Mouse (Mus musculus) kidney, embryonic 14.5 days (tissue): ENCODE data around the gene Hoxb5. TPM values are rescaled to one million over a fixed set of nuclear protein-coding genes. Genes with fewer than 3 reads are reported as not detected.
A peak's percentile ranks its signal among the peaks of the same experiment; 100 is the strongest.

Source experiments
- ATAC-seq: fragments of 200-750 bp; cut with Nextera tagmentation; 2 replicates; pipeline ENCODE4 v1.8.0; 2017; ENCODE audit warnings: moderate number of reproducible peaks, mild to moderate bottlenecking, moderate TSS enrichment, moderate library complexity; ENCODE audit not compliant: low FRiP score, low TSS enrichment
- H3K27ac ChIP-seq: fragments of 300-500 bp; sonication (generic); 2 replicates; pipeline ENCODE4 v1.5.1; 2014; ENCODE audit warnings: low read depth, mild to moderate bottlenecking, low read length, moderate library complexity, mixed read lengths
- H3K27me3 ChIP-seq: fragments of 300-500 bp; sonication (generic); 2 replicates; pipeline ENCODE4 v1.6.1; 2014; ENCODE audit warnings: mild to moderate bottlenecking, low read length; ENCODE audit not compliant: control insufficient read depth, insufficient read depth
- H3K36me3 ChIP-seq: fragments of 300-500 bp; sonication (generic); 2 replicates; pipeline ENCODE4 v1.6.1; 2014; ENCODE audit warnings: low read length, mixed read lengths; ENCODE audit not compliant: control insufficient read depth, insufficient read depth
- H3K4me1 ChIP-seq: fragments of 300-500 bp; sonication (generic); 2 replicates; pipeline ENCODE4 v1.6.1; 2014; ENCODE audit warnings: low read length, mixed read lengths; ENCODE audit not compliant: control insufficient read depth, insufficient read depth
- H3K4me2 ChIP-seq: fragments of 300-500 bp; sonication (generic); replicated peaks from 2 replicates; pipeline ENCODE4 v1.6.1; 2014; ENCODE audit warnings: low read depth, mild to moderate bottlenecking, low read length
- H3K4me3 ChIP-seq: fragments of 300-500 bp; sonication (generic); 2 replicates; pipeline ENCODE4 v1.5.1; 2014; ENCODE audit warnings: mild to moderate bottlenecking, low read length
- H3K9ac ChIP-seq: fragments of 300-500 bp; sonication (generic); 2 replicates; pipeline ENCODE4 v1.6.1; 2014; ENCODE audit warnings: low read depth, mild to moderate bottlenecking, low read length, moderate library complexity
- H3K9me3 ChIP-seq: fragments of 300-500 bp; sonication (generic); 2 replicates; pipeline ENCODE4 v1.6.1; 2016; ENCODE audit warnings: low read length; ENCODE audit not compliant: control insufficient read depth
- WGBS: fragments of 180-500 bp; shearing (Covaris S2); extraction: QIAGEN DNeasy Blood & Tissue Kit; methylation state at CpG from one replicate; pipeline ENCODE4 v1.1.7; 2014; 5-methylcytosine and 5-hydroxymethylcytosine counted together
- polyA plus RNA-seq: library from polyadenylated mRNA; unstranded; fragments of >200 nt; fragmentation: Nextera tagmentation; extraction: Ambion mirVana; gene quantifications from 2 replicates; pipeline ENCODE4 v1.2.1, GENCODE M21; 2014

Hoxb5 gene
- polyA plus RNA-seq, 1 experiment from 2014 or later, result 24.3 TPM

DNA sequence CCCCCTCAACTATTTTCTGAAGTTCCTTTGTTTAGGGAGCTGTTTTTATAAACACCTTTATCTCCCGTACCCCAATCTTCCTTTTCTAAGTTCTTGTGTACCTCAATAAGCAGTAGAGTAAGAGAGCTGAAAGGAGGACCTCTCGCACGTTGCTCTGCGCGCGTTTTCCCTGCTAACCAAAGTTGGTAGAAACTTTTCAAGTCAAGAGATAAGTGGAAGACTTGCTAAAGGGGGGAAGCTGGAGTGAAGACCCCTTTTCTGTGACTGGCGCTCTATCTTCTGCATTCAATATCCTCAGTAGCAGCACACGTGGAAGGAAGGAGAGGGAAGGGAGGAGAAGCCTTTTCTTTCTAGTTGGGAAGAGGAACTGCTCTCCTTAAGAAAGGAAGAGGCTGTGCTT lies 21.8 kb downstream of the Hoxb5 start:
- peak overlapping the region; percentile 95 for H3K4me2 ChIP-seq
- H3K9ac ChIP-seq, result peak overlapping the region; percentile 99
- H3K4me1 ChIP-seq, result peaks cover 87% of the 10 kb centered on the region
- ATAC-seq, result no peak
- H3K27ac ChIP-seq, result peak overlapping the region; percentile 100
- peak overlapping the region; percentile 53 for H3K4me3 ChIP-seq
- no peaks in the 10 kb centered on the region for H3K27me3 ChIP-seq
- H3K36me3 ChIP-seq, result peaks cover 30% of the 10 kb centered on the region
- WGBS, result 19% methylated on average over 8 of the region's 8 CpGs
- no peaks in the 10 kb centered on the region for H3K9me3 ChIP-seq

DNA sequence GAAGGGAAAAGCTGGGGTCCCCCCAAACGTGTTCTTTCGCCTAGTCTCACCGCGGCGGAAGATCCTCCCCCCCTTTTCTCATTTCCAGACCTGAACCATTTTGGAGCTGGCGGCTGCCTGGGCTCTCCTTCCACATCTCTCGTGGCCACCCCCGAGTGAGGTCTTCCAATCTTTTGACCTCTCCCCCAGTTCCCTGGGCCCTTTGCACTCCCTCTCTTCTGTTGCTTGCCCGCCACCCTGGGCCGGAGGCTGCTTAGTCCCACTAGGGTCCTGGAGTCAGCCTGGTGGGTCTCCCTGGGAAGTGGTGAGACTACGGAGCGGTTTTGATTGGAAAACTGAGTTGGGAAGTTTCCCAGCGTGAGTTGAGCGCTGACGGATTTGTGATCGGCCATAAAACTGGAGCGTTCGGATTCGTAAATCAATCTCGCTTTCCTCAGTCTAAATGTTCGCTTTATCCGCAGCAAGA lies 22.6 kb downstream of the Hoxb5 start:
- peak; percentile 51 for ATAC-seq
- Histone ChIP-seq H3K27me3 (no peaks in the 10 kb centered on the region), H3K4me3 (peak overlapping the region; percentile 53), H3K9me3 (no peaks in the 10 kb centered on the region), H3K9ac (peak overlapping the region; percentile 99), H3K27ac (peak overlapping the region; percentile 100), H3K4me1 (peaks cover 89% of the 10 kb centered on the region), H3K4me2 (peak overlapping the region; percentile 95), H3K36me3 (peaks cover 30% of the 10 kb centered on the region)
- WGBS, result 8% methylated on average over 22 of the region's 22 CpGs

DNA sequence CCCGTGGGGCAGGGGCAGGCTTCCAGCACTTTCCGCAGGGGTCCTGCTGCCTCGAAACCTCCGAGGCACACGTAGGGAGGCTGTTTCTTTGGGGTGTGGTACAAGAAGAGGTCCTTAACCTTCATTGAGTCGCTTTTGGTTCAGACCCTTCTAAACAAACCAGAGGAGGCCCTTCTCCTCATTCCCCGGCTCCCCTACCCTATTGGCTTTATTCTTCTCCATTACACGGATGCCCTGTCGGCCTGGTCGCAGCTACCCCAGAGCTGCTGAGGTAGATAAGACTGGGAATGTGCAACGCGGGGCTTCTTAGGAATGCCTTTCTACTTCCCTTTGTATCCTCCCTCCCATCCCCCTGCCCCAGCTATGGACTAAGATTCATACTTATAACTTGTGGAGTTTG lies 23.6 kb downstream of the Hoxb5 start:
- Histone ChIP-seq H3K4me3 (peak overlapping the region; percentile 53), H3K9me3 (no peaks in the 10 kb centered on the region), H3K36me3 (peaks cover 31% of the 10 kb centered on the region), H3K4me1 (peaks cover 94% of the 10 kb centered on the region), H3K27ac (peak overlapping the region; percentile 100), H3K9ac (peak overlapping the region; percentile 99), H3K27me3 (no peaks in the 10 kb centered on the region), H3K4me2 (peak overlapping the region; percentile 95)
- 21% methylated on average over 12 of the region's 12 CpGs for WGBS
- no peak for ATAC-seq

DNA sequence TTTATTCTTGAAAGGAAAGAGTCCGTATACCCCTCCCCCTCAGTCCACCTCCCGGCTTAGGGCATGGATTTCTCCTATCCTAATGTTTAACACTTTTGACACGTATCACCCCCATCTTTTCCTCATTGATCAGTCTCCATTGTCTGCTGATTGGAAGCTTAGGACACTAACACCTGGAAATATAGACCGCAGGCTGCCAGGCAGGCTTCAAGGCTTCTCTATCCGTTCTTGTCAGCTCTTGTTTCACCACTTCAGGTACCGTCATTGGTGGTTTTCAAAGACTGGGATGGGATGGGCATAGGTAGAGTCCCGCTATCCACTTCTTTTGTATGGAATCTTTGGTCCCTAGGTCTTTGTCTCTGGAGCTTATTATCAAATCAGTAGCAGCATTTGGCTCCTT lies 24.0 kb downstream of the Hoxb5 start:
- H3K4me1 ChIP-seq, result peaks cover 94% of the 10 kb centered on the region
- H3K36me3 ChIP-seq, result peaks cover 31% of the 10 kb centered on the region
- no peaks in the 10 kb centered on the region for H3K27me3 ChIP-seq
- peak overlapping the region; percentile 53; the same call in 1 of the 2 replicates for H3K4me3 ChIP-seq
- H3K27ac ChIP-seq, result peak overlapping the region; percentile 100
- ATAC-seq, result no peak
- WGBS, result 32% methylated on average over 7 of the region's 7 CpGs
- H3K9ac ChIP-seq, result peak overlapping the region; percentile 99
- H3K4me2 ChIP-seq, result peak overlapping the region; percentile 95
- no peaks in the 10 kb centered on the region for H3K9me3 ChIP-seq

DNA sequence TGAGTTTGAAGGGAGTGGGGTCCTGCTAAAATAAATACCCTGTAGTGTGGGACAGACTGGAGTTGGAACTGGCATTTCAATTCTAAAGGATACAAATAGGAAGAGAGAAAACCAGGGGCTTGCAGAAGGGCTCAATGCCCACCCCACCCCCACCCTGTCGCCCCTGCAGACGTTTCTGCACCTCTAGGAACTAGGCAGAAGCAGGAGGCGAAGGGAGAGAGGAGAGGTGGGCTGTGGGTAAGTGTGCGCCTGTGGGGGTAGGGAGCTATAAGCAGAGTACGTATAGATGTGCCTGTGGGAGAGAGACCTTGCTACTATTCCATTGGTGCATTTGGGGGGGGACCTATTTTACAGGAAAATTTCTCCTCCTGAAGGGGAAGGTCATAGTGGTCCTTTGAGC lies 24.6 kb downstream of the Hoxb5 start:
- Histone ChIP-seq H3K27me3 (no peaks in the 10 kb centered on the region), H3K9me3 (no peaks in the 10 kb centered on the region), H3K4me1 (peaks cover 89% of the 10 kb centered on the region), H3K4me3 (peak overlapping the region; percentile 15; the same call in 1 of the 2 replicates), H3K9ac (peak overlapping the region; percentile 99), H3K36me3 (peaks cover 30% of the 10 kb centered on the region), H3K27ac (peak overlapping the region; percentile 100), H3K4me2 (peak overlapping the region; percentile 95)
- WGBS, result 26% methylated on average over 5 of the region's 5 CpGs
- no peak for ATAC-seq

DNA sequence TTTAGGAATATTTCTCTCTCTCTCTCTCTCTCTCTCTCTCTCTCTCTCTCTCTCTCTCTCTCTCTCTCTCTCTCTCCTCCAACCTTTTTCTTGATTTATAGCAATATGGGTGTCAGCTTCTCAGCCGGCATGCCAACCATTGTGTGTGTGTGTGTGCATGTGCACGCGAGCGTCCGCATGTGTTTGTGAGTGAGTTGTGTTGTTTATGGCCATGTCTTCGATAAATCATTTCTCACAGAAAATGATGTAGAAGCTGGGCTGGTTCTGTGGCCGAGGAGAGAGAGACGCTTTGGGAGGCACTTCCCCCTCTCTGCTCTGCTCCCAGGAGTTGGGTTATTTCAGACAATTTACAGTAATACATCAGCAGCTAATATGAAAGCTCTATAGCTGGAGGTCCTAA lies 25.5 kb downstream of the Hoxb5 start:
- Histone ChIP-seq H3K27me3 (no peaks in the 10 kb centered on the region), H3K27ac (peak overlapping the region; percentile 100; the same call in 1 of the 2 replicates), H3K4me3 (peak overlapping the region; percentile 4; the same call in 1 of the 2 replicates), H3K9me3 (no peaks in the 10 kb centered on the region), H3K9ac (peak overlapping the region; percentile 99; the same call in 1 of the 2 replicates), H3K4me1 (peaks cover 89% of the 10 kb centered on the region), H3K4me2 (peak overlapping the region; percentile 95), H3K36me3 (peaks cover 35% of the 10 kb centered on the region)
- ATAC-seq, result no peak
- 9% methylated on average over 8 of the region's 8 CpGs for WGBS

DNA sequence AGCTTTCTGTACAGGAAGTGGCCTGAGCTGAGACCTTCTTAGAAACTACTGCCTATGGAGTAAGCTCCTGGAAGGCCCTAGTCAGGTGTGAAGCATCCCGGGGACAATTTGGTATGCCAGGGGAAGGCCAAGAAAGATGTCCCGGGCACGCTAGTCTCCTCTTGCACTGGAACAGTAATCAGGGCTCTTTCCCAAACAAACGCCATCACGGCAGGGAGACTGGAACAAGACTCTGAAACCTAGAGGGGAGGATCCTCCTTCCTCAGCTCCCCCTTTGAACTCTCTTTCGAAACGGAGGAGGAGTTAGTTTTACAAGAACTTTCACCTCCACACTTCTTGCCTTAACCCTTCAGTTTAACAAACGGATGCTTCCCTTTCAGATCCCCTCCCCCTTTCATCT lies 29.0 kb downstream of the Hoxb5 start:
- peak overlapping the region; percentile 86 for H3K9ac ChIP-seq
- peak overlapping the region; percentile 38 for H3K4me3 ChIP-seq
- 6% methylated on average over 8 of the region's 8 CpGs for WGBS
- H3K4me1 ChIP-seq, result peaks cover 90% of the 10 kb centered on the region
- peak overlapping the region; percentile 70 for H3K4me2 ChIP-seq
- H3K9me3 ChIP-seq, result no peaks in the 10 kb centered on the region
- ATAC-seq, result no peak
- no peaks in the 10 kb centered on the region for H3K27me3 ChIP-seq
- peak overlapping the region; percentile 100 for H3K27ac ChIP-seq
- peaks cover 39% of the 10 kb centered on the region for H3K36me3 ChIP-seq

DNA sequence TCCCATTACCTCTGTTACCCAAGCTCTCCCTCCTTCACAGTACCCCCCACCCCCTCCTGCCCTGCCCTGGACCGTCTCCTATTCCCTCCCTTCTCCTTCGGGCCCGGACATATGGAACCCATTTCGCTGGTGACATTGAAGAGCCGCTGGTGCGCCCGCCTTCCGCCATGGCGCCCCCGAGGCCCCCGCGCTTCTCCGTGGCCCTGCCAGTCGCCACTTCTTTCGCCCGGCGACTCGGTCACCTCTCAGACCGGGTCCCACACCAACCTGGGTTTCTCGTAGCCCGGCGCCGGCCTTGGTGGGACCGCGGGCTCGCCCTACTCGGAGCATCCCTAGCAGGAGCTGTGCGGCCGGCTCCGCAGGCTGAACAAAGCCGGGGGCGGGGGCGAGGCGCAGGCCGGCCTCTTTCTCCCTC lies 29.5 kb downstream of the Hoxb5 start:
- peak overlapping the region; percentile 70 for H3K4me2 ChIP-seq
- H3K27me3 ChIP-seq, result no peaks in the 10 kb centered on the region
- H3K9ac ChIP-seq, result peak overlapping the region; percentile 86
- peak; percentile 40 for ATAC-seq
- peak overlapping the region; percentile 38 for H3K4me3 ChIP-seq
- peaks cover 91% of the 10 kb centered on the region for H3K4me1 ChIP-seq
- H3K9me3 ChIP-seq, result no peaks in the 10 kb centered on the region
- peaks cover 40% of the 10 kb centered on the region for H3K36me3 ChIP-seq
- WGBS, result 6% methylated on average over 33 of the region's 35 CpGs
- peak overlapping the region; percentile 100 for H3K27ac ChIP-seq

DNA sequence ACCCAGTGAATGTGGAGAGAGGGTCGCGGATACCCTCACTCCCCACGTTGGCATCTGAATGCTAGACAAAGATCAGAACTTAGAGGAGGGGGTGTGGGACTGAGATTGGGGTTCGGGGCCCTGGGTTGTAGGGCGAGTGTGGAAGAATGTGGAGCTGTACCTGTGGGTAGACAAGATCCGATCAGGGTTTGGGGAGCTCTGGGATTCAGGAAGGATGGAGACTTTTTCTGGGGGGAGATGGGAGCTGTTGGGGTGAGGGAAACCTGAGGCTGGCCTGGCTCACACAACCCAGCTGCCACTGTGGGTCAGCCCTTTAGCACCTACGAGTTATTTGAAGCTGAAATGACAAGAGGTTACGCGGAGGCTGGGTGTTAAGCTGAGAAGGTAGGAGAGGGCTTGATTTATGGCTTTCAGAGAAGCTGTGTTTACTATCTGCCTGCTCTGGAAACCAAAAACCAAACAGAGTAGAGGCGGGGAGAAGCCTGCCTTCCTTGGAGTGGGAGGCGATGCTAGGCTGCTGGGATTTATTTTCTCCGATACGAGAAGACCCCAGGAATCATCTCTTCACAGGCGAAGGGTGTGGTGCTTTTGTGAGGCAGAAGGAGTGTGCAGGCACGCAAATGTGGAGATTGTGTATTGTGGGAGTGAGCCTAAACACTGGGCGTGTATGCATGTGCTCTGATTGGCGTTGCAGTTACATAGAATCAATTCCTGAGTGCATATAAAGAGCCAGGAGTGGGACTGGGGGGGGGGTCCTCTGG lies 30.3 kb downstream of the Hoxb5 start:
- Histone ChIP-seq H3K4me2 (peak overlapping the region; percentile 70), H3K9ac (peak overlapping the region; percentile 86), H3K9me3 (no peaks in the 10 kb centered on the region), H3K27me3 (no peaks in the 10 kb centered on the region), H3K27ac (peak overlapping the region; percentile 100), H3K36me3 (peaks cover 42% of the 10 kb centered on the region), H3K4me1 (peaks cover 92% of the 10 kb centered on the region), H3K4me3 (peak overlapping the region; percentile 38)
- WGBS, result 9% methylated on average over 17 of the region's 17 CpGs
- peak; percentile 60 for ATAC-seq
